Mouse (Mus musculus) hindbrain, embryonic 15.5 days (tissue): ENCODE results near the gene Mroh3. TPM values are rescaled to one million over a fixed set of nuclear protein-coding genes. Genes with fewer than 3 reads are reported as not detected.

Experiments used
- ATAC-seq: fragments of 200-750 bp; cut with Nextera tagmentation; 2 replicates; pipeline ENCODE4 v1.8.0; 2017; ENCODE audit warnings: low read depth, moderate number of reproducible peaks, moderate TSS enrichment; ENCODE audit not compliant: low FRiP score
- H3K27ac ChIP-seq: fragments of 300-500 bp; sonication (generic); replicated peaks from 2 replicates; pipeline ENCODE4 v1.5.1; 2015; ENCODE audit warnings: mild to moderate bottlenecking, inconsistent platforms
- H3K27me3 ChIP-seq: fragments of 300-500 bp; sonication (generic); 2 replicates; pipeline ENCODE4 v1.6.1; 2015; ENCODE audit warnings: control low read depth, inconsistent platforms
- H3K36me3 ChIP-seq: fragments of 300-500 bp; sonication (generic); 2 replicates; pipeline ENCODE4 v1.6.1; 2015; ENCODE audit warnings: control low read depth, inconsistent platforms
- H3K4me1 ChIP-seq: fragments of 300-500 bp; sonication (generic); replicated peaks from 2 replicates; pipeline ENCODE4 v1.6.1; 2015; ENCODE audit warnings: control low read depth, inconsistent platforms
- H3K4me2 ChIP-seq: fragments of 300-500 bp; sonication (generic); 2 replicates; pipeline ENCODE4 v1.6.1; 2015; ENCODE audit warnings: moderate library complexity, mild to moderate bottlenecking, inconsistent platforms
- H3K4me3 ChIP-seq: fragments of 300-500 bp; sonication (generic); 2 replicates; pipeline ENCODE4 v1.5.1; 2015; ENCODE audit warnings: mild to moderate bottlenecking, inconsistent platforms
- H3K9ac ChIP-seq: fragments of 300-500 bp; sonication (generic); 2 replicates; pipeline ENCODE4 v1.6.1; 2015; ENCODE audit warnings: inconsistent platforms
- H3K9me3 ChIP-seq: fragments of 300-500 bp; sonication (generic); 2 replicates; pipeline ENCODE4 v1.6.1; 2016; ENCODE audit warnings: control low read depth, inconsistent platforms
- WGBS: fragments of 180-500 bp; shearing (Covaris S2); methylation state at CpG from one replicate; pipeline ENCODE4 v1.1.7; 2015; 5-methylcytosine and 5-hydroxymethylcytosine counted together
- polyA plus RNA-seq: library from polyadenylated mRNA; unstranded; fragments of >200 nt; fragmentation: Nextera tagmentation; extraction: Ambion mirVana; gene quantifications from 2 replicates; pipeline ENCODE4 v1.2.1, GENCODE M21; 2015

The Mroh3 gene
- polyA plus RNA-seq, 1 experiment from 2014 or later: not detected

- ATAC-seq: no peak
- Histone ChIP-seq H3K9ac (no peak overlapping the region), H3K27ac (no peak overlapping the region), H3K9me3 (no peaks in the 10 kb centered on the region), H3K36me3 (no peaks in the 10 kb centered on the region), H3K27me3 (no peaks in the 10 kb centered on the region), H3K4me2 (no peak overlapping the region), H3K4me1 (no peaks in the 10 kb centered on the region), H3K4me3 (no peak overlapping the region)
- 94% methylated on average over 7 of the region's 7 CpGs for WGBS
Observed at GRCm38 (mm10) chr1:136241801-136242200, 29.2 kb upstream of the Mroh3 start.

GRCm38 (mm10) chr1:136238495-136238894 is 25.9 kb upstream of the Mroh3 start:
- H3K9ac ChIP-seq: no peak overlapping the region
- peaks cover 12% of the 10 kb centered on the region for H3K4me1 ChIP-seq
- no peak overlapping the region for H3K27ac ChIP-seq
- ATAC-seq: no peak
- H3K27me3 ChIP-seq: no peaks in the 10 kb centered on the region
- H3K36me3 ChIP-seq: no peaks in the 10 kb centered on the region
- H3K4me2 ChIP-seq: no peak overlapping the region
- no peaks in the 10 kb centered on the region for H3K9me3 ChIP-seq
- 89% methylated on average over 4 of the region's 4 CpGs for WGBS
- no peak overlapping the region for H3K4me3 ChIP-seq

GRCm38 (mm10) chr1:136234595-136235092 is 22.0 kb upstream of the Mroh3 start:
- H3K4me2 ChIP-seq: peak overlapping the region; percentile 90
- WGBS: 2% methylated on average over 9 of the region's 9 CpGs
- H3K4me1 ChIP-seq: peaks cover 41% of the 10 kb centered on the region
- H3K9me3 ChIP-seq: no peaks in the 10 kb centered on the region
- H3K27ac ChIP-seq: no peak overlapping the region
- peak overlapping the region; percentile 32 for H3K9ac ChIP-seq
- no peaks in the 10 kb centered on the region for H3K36me3 ChIP-seq
- peak overlapping the region; percentile 60 for H3K4me3 ChIP-seq
- no peaks in the 10 kb centered on the region for H3K27me3 ChIP-seq
- ATAC-seq: no peak

GRCm38 (mm10) chr1:136233892-136234594 is 21.4 kb upstream of the Mroh3 start, which contains the start of gene Inava:
Inava (minus strand) TSS chr1:136234264.
- 1% methylated on average over 50 of the region's 51 CpGs for WGBS

GRCm38 (mm10) chr1:136232986-136233790 is 20.6 kb upstream of the Mroh3 start:
- H3K27ac ChIP-seq: no peak overlapping the region
- H3K36me3 ChIP-seq: no peaks in the 10 kb centered on the region
- under 1% methylated on average over 23 of the region's 23 CpGs for WGBS
- no peak for ATAC-seq
- no peaks in the 10 kb centered on the region for H3K9me3 ChIP-seq
- H3K4me3 ChIP-seq: peak overlapping the region; percentile 60
- H3K27me3 ChIP-seq: no peaks in the 10 kb centered on the region
- H3K4me2 ChIP-seq: peak overlapping the region; percentile 90
- H3K9ac ChIP-seq: peak overlapping the region; percentile 32
- H3K4me1 ChIP-seq: peaks cover 53% of the 10 kb centered on the region

More at GRCm38 (mm10) chr1:136233892-136234594, 21.4 kb upstream of the Mroh3 start, which contains the start of gene Inava:
- peak within 1 kb of the TSS; percentile 60 for H3K4me3 ChIP-seq
- ATAC-seq: peak; percentile 80
- H3K4me1 ChIP-seq: peaks cover 44% of the 10 kb centered on the region
- no peaks in the 10 kb centered on the region for H3K36me3 ChIP-seq
- H3K27me3 ChIP-seq: no peaks in the 10 kb centered on the region
- no peaks in the 10 kb centered on the region for H3K9me3 ChIP-seq
- H3K27ac ChIP-seq: peak within 1 kb of the TSS; percentile 47; the same call in 1 of the 2 replicates
- peak within 1 kb of the TSS; percentile 90 for H3K4me2 ChIP-seq
- H3K9ac ChIP-seq: peak within 1 kb of the TSS; percentile 32

- no peak overlapping the region for H3K9ac ChIP-seq
- peaks cover 59% of the 10 kb centered on the region for H3K4me1 ChIP-seq
- H3K27me3 ChIP-seq: no peaks in the 10 kb centered on the region
- WGBS: under 1% methylated on average over 9 of the region's 9 CpGs
- peak overlapping the region; percentile 60 for H3K4me3 ChIP-seq
- ATAC-seq: no peak
- no peak overlapping the region for H3K27ac ChIP-seq
- no peaks in the 10 kb centered on the region for H3K36me3 ChIP-seq
- H3K9me3 ChIP-seq: no peaks in the 10 kb centered on the region
- peak overlapping the region; percentile 90 for H3K4me2 ChIP-seq
Observed at GRCm38 (mm10) chr1:136232285-136232926, 19.8 kb upstream of the Mroh3 start.

- no peaks in the 10 kb centered on the region for H3K9me3 ChIP-seq
- H3K27ac ChIP-seq: no peak overlapping the region
- no peaks in the 10 kb centered on the region for H3K27me3 ChIP-seq
- peak overlapping the region; percentile 90 for H3K4me2 ChIP-seq
- peaks cover 59% of the 10 kb centered on the region for H3K4me1 ChIP-seq
- no peaks in the 10 kb centered on the region for H3K36me3 ChIP-seq
- ATAC-seq: no peak
- H3K9ac ChIP-seq: no peak overlapping the region
- 6% methylated on average over 6 of the region's 6 CpGs for WGBS
- H3K4me3 ChIP-seq: peak overlapping the region; percentile 60; the same call in 1 of the 2 replicates
Observed at GRCm38 (mm10) chr1:136231596-136231995, 19.0 kb upstream of the Mroh3 start.

GRCm38 (mm10) chr1:136230201-136230600 is 17.6 kb upstream of the Mroh3 start:
- no peak for ATAC-seq
- H3K27me3 ChIP-seq: no peaks in the 10 kb centered on the region
- no peaks in the 10 kb centered on the region for H3K36me3 ChIP-seq
- 38% methylated on average over 11 of the region's 11 CpGs for WGBS
- H3K27ac ChIP-seq: no peak overlapping the region
- peaks cover 64% of the 10 kb centered on the region for H3K4me1 ChIP-seq
- no peaks in the 10 kb centered on the region for H3K9me3 ChIP-seq
- no peak overlapping the region for H3K9ac ChIP-seq
- no peak overlapping the region for H3K4me2 ChIP-seq
- H3K4me3 ChIP-seq: no peak overlapping the region

- Histone ChIP-seq H3K36me3 (no peaks in the 10 kb centered on the region), H3K9ac (no peak overlapping the region), H3K4me2 (no peak overlapping the region), H3K4me3 (no peak overlapping the region), H3K27me3 (no peaks in the 10 kb centered on the region), H3K9me3 (no peaks in the 10 kb centered on the region), H3K27ac (no peak overlapping the region), H3K4me1 (peaks cover 59% of the 10 kb centered on the region)
- ATAC-seq: no peak
- WGBS: 21% methylated on average over 6 of the region's 6 CpGs
Observed at GRCm38 (mm10) chr1:136229040-136229373, 16.4 kb upstream of the Mroh3 start.

- Histone ChIP-seq H3K4me3 (no peak overlapping the region), H3K9ac (no peak overlapping the region), H3K4me1 (peaks cover 54% of the 10 kb centered on the region), H3K4me2 (0 out of 2 replicates have a peak overlapping the region, but pooled peaks have one; percentile 9), H3K36me3 (no peaks in the 10 kb centered on the region), H3K9me3 (no peaks in the 10 kb centered on the region), H3K27me3 (no peaks in the 10 kb centered on the region), H3K27ac (no peak overlapping the region)
- no peak for ATAC-seq
- 10% methylated on average over 13 of the region's 13 CpGs for WGBS
Observed at GRCm38 (mm10) chr1:136228328-136229039, 15.9 kb upstream of the Mroh3 start.

GRCm38 (mm10) chr1:136227870-136228269 is 15.2 kb upstream of the Mroh3 start:
- no peaks in the 10 kb centered on the region for H3K9me3 ChIP-seq
- H3K36me3 ChIP-seq: no peaks in the 10 kb centered on the region
- peaks cover 48% of the 10 kb centered on the region for H3K4me1 ChIP-seq

More at GRCm38 (mm10) chr1:136227870-136228269, 15.2 kb upstream of the Mroh3 start:
- Histone ChIP-seq H3K27ac (no peak overlapping the region), H3K4me2 (no peak overlapping the region), H3K27me3 (no peaks in the 10 kb centered on the region), H3K9ac (no peak overlapping the region), H3K4me3 (no peak overlapping the region)
- no peak for ATAC-seq
- 49% methylated on average over 4 of the region's 4 CpGs for WGBS
